Mouse (Mus musculus) liver, embryonic 16.5 days (tissue): ENCODE measurements around the gene Plekhh1. TPM values are rescaled to one million over a fixed set of nuclear protein-coding genes. Genes with fewer than 3 reads are reported as not detected.
A peak's percentile ranks its signal among the peaks of the same experiment; 100 is the strongest.

Source experiments
- ATAC-seq: fragments of 200-750 bp; cut with Nextera tagmentation; 2 replicates; pipeline ENCODE4 v1.8.0; 2017; ENCODE audit warnings: low read depth, mild to moderate bottlenecking, moderate number of reproducible peaks, moderate library complexity
- H3K27ac ChIP-seq: fragments of 300-500 bp; sonication (generic); 2 replicates; pipeline ENCODE4 v1.5.1; 2014; ENCODE audit warnings: mild to moderate bottlenecking, low read length
- H3K27me3 ChIP-seq: fragments of 300-500 bp; sonication (generic); 2 replicates; pipeline ENCODE4 v1.6.1; 2014; ENCODE audit warnings: low read depth, low read length, mixed read lengths; ENCODE audit not compliant: control insufficient read depth, insufficient read depth
- H3K36me3 ChIP-seq: fragments of 300-500 bp; sonication (generic); 2 replicates; pipeline ENCODE4 v1.6.1; 2014; ENCODE audit warnings: mild to moderate bottlenecking; ENCODE audit not compliant: control insufficient read depth, insufficient read depth
- H3K4me1 ChIP-seq: fragments of 300-500 bp; sonication (generic); 2 replicates; pipeline ENCODE4 v1.6.1; 2014; ENCODE audit warnings: low read depth, low read length, mixed read lengths; ENCODE audit not compliant: control insufficient read depth
- H3K4me2 ChIP-seq: fragments of 300-500 bp; sonication (generic); 2 replicates; pipeline ENCODE4 v1.6.1; 2014; ENCODE audit warnings: low read depth, low read length, mixed read lengths
- H3K4me3 ChIP-seq: fragments of 300-500 bp; sonication (generic); 2 replicates; pipeline ENCODE4 v1.5.1; 2014; ENCODE audit warnings: low read depth, mild to moderate bottlenecking, low read length
- H3K9ac ChIP-seq: fragments of 300-500 bp; sonication (generic); 2 replicates; pipeline ENCODE4 v1.6.1; 2014; ENCODE audit warnings: low read depth, low read length
- H3K9me3 ChIP-seq: fragments of 300-500 bp; sonication (generic); replicated peaks from 2 replicates; pipeline ENCODE4 v1.6.1; 2016; ENCODE audit warnings: low read length; ENCODE audit not compliant: control insufficient read depth
- WGBS: fragments of 180-500 bp; shearing (Covaris S2); extraction: QIAGEN DNeasy Blood & Tissue Kit; methylation state at CpG from one replicate; pipeline ENCODE4 v1.1.7; 2014; ENCODE audit not compliant: insufficient replicate concordance; 5-methylcytosine and 5-hydroxymethylcytosine counted together
- polyA plus RNA-seq: library from polyadenylated mRNA; unstranded; fragments of >200 nt; fragmentation: Nextera tagmentation; extraction: Ambion mirVana; gene quantifications from 2 replicates; pipeline ENCODE4 v1.2.1, GENCODE M21; 2015

The Plekhh1 gene
- polyA plus RNA-seq, 1 experiment from 2014 or later, result 0.33 TPM

DNA sequence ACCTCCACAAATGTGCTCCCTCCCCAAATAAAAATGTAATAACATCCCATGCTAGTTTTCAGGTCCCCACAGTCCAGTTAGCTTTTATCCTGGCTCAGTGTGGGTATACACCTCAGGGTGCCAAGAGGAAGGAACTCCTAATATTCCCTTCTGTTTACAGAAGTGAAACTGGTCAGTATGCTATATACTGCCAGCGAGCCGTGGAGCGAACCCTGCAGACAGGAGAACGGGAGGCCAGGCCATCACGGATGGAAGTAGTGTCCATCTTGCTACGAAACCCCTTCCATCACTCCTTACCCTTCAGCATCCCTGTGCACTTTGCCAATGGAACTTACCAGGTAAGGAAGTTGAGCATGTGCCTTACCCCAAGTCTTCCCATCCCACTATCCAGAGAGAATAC, 43.6 kb downstream of the Plekhh1 start:
- Histone ChIP-seq H3K4me2 (no peak overlapping the region), H3K27ac (no peak overlapping the region), H3K9ac (no peak overlapping the region), H3K36me3 (no peaks in the 10 kb centered on the region; the same call in 1 of the 2 replicates), H3K27me3 (no peaks in the 10 kb centered on the region), H3K4me3 (no peak overlapping the region), H3K9me3 (no peaks in the 10 kb centered on the region), H3K4me1 (no peaks in the 10 kb centered on the region)
- ATAC-seq, result no peak
- WGBS, result 75% methylated on average over 6 of the region's 6 CpGs

DNA sequence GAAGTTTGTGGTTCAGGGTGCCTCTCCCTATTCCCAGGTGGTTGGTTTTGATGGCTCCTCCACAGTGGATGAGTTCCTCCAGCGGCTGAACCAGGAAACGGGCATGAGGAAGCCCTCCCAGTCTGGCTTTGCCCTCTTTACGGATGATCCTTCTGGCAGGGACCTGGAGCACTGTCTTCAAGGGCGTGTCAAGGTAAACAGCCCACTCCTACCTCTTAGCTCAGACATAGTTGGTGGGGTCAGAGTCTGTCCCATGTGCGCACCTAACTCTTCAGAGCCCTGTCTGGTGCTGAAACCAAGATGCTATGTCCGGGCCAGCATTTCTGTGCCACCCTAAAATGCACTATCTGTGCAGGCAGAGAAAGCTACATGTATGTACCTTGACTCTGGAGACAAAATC, 44.4 kb downstream of the Plekhh1 start:
- 76% methylated on average over 6 of the region's 6 CpGs for WGBS
- H3K4me2 ChIP-seq, result no peak overlapping the region
- no peaks in the 10 kb centered on the region for H3K27me3 ChIP-seq
- no peak overlapping the region for H3K4me3 ChIP-seq
- H3K4me1 ChIP-seq, result no peaks in the 10 kb centered on the region
- no peak overlapping the region for H3K27ac ChIP-seq
- H3K9me3 ChIP-seq, result no peaks in the 10 kb centered on the region
- no peaks in the 10 kb centered on the region; the same call in 1 of the 2 replicates for H3K36me3 ChIP-seq
- no peak for ATAC-seq
- H3K9ac ChIP-seq, result no peak overlapping the region

DNA sequence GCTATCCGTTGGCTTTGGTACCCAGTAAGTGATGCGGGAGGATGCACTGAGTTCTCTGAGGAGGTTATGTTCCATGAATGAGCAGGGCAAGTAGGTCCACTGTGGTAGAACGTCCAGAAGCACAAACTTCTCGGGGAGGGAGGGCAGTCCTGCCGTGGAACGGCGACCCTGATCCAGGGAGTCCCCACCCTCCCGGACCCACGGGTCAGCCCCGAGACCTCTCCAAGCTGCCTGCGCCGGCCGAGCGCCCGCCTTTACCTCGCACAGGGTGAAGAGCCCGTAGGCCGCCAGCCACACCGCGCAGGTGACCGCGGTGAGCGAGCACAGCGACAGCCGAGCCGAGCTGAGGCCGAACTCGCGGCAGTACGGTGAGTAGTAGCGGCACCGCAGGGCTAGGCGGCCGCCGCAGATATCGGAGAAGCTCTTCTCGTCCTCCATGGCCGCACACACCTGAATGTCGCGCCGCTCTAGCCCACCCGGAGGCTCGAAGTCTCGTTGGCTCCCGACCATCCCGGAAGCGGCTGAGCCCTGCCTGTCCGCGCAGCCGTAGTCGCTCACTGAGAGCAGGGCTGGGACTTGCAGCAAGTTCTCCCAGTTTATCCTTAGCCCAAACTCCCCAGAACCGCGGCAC, 60.3 kb downstream of the Plekhh1 start, which contains the start of gene Pigh:
Pigh (minus strand) TSS at position 470 of the 631 bp plus-strand sequence.
- WGBS, result under 1% methylated on average over 52 of the region's 53 CpGs
- peak within 1 kb of the TSS; percentile 36; the same call in 1 of the 2 replicates for H3K27ac ChIP-seq
- peak; percentile 94 for ATAC-seq
- peak within 1 kb of the TSS; percentile 85 for H3K4me3 ChIP-seq
- no peaks in the 10 kb centered on the region for H3K27me3 ChIP-seq
- H3K4me2 ChIP-seq, result peak within 1 kb of the TSS; percentile 76
- H3K4me1 ChIP-seq, result peaks cover 4% of the 10 kb centered on the region; the same call in 1 of the 2 replicates
- no peaks in the 10 kb centered on the region for H3K9me3 ChIP-seq
- H3K36me3 ChIP-seq, result no peaks in the 10 kb centered on the region
- peak within 1 kb of the TSS; percentile 88 for H3K9ac ChIP-seq

DNA sequence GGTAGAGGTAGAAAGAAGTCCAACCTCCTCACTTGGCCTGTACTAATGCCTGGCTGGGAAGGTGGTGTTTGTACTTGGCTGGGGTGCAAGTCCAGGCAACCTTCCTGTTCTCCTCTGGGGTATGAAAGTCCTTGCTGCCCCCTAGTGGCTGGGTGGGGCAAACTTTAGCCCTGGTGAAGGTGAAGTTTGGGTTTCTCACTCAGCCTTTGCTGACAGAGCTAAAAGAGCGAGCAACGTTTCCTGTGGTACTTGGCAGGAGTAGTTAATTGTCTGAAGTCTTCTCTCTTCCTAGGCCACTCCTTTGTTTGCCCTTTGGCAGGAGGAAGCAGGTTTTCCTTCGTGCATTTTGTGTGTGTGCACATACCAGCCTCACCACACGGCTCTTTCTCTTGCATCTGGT, 63.6 kb downstream of the Plekhh1 start:
- Histone ChIP-seq H3K4me1 (peaks cover 4% of the 10 kb centered on the region; the same call in 1 of the 2 replicates), H3K27me3 (no peaks in the 10 kb centered on the region), H3K9ac (no peak overlapping the region), H3K9me3 (no peaks in the 10 kb centered on the region), H3K4me3 (no peak overlapping the region), H3K27ac (no peak overlapping the region), H3K36me3 (no peaks in the 10 kb centered on the region), H3K4me2 (no peak overlapping the region)
- WGBS, result 33% methylated on average over 4 of the region's 4 CpGs
- ATAC-seq, result no peak

DNA sequence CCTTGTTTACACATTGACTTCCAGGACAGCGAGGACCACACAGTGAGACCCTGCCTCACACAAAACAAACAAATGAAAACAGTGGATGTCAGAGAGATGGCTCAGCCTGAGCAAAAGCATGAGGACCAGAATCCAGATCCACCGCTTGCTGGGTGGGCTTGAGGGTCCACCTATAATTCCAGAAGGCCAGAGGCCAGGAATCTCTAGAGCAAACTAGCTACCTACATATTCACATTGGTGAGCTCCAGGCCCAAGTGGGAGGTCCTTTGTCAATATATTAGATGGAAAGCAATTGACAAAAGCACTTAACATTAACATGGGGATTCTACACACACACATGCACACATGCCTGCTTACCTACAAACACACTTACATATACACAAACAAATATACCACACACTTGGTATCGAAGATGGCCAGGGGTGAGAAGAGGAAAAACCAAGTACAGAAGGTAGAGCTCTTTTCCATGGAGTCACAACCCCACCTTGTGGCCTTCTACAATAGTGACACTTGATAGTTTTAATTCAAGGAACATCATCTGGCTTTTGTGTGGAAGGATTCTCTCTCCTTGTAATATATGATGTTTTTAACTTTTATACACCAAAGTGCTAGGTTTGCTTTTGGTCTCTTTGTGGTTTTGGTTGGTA, 68.3 kb downstream of the Plekhh1 start:
- Histone ChIP-seq H3K27ac (no peak overlapping the region), H3K9ac (no peak overlapping the region), H3K4me1 (no peaks in the 10 kb centered on the region), H3K4me2 (no peak overlapping the region), H3K4me3 (no peak overlapping the region), H3K27me3 (peaks cover 6% of the 10 kb centered on the region; the same call in 1 of the 2 replicates), H3K9me3 (no peaks in the 10 kb centered on the region), H3K36me3 (no peaks in the 10 kb centered on the region)
- ATAC-seq, result no peak
- WGBS, result 39% methylated on average over 3 of the region's 3 CpGs

DNA sequence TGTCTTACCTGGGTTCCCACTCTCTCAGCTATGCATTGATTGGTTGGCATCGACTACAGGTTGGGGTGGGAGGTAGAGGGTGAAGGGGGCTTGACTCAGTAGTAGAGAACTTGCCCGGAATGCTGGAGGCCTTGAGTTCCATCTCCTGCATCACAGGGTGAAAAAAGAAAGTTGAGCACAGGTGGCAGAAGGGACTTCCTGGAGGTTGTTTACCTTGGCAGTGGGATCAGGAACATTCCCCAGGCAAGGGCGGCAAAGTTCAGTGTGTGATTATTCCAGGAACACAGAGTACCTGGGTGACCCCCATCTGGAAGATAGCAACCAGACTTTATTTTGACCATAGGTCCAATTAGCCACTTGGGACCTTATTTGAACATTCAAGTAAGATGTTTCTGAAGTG, 74.8 kb downstream of the Plekhh1 start:
- H3K4me2 ChIP-seq, result no peak overlapping the region
- no peak for ATAC-seq
- H3K4me1 ChIP-seq, result no peaks in the 10 kb centered on the region
- H3K9me3 ChIP-seq, result no peaks in the 10 kb centered on the region
- H3K4me3 ChIP-seq, result no peak overlapping the region
- H3K9ac ChIP-seq, result no peak overlapping the region
- H3K27ac ChIP-seq, result no peak overlapping the region
- no peaks in the 10 kb centered on the region for H3K36me3 ChIP-seq
- 59% methylated on average over 3 of the region's 3 CpGs for WGBS
- H3K27me3 ChIP-seq, result peaks cover 6% of the 10 kb centered on the region; the same call in 1 of the 2 replicates

DNA sequence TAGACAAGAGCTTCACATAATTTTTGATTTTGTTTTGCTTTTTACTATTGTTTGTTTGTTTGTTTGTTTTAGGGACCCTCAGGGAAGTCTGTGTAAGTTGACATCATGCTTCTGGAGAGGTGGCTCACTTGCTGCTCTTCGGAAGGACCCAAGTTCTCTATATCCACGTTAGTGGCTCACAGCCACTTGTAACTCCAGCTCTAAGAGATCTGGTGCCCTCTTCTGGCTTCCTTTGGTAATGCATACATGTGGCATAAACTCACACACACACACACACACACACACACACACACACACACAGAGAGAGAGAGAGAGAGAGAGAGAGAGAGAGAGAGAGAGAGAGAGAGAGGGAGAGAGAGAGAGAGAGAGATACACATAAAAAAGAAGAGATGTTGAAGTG, 75.6 kb downstream of the Plekhh1 start:
- no peak overlapping the region for H3K4me2 ChIP-seq
- no peak for ATAC-seq
- H3K9me3 ChIP-seq, result no peaks in the 10 kb centered on the region
- no peak overlapping the region for H3K9ac ChIP-seq
- WGBS, result 63% methylated on average over 2 of the region's 2 CpGs
- no peak overlapping the region for H3K4me3 ChIP-seq
- no peaks in the 10 kb centered on the region for H3K36me3 ChIP-seq
- H3K27me3 ChIP-seq, result peaks cover 6% of the 10 kb centered on the region; the same call in 1 of the 2 replicates
- H3K4me1 ChIP-seq, result no peaks in the 10 kb centered on the region
- H3K27ac ChIP-seq, result no peak overlapping the region

DNA sequence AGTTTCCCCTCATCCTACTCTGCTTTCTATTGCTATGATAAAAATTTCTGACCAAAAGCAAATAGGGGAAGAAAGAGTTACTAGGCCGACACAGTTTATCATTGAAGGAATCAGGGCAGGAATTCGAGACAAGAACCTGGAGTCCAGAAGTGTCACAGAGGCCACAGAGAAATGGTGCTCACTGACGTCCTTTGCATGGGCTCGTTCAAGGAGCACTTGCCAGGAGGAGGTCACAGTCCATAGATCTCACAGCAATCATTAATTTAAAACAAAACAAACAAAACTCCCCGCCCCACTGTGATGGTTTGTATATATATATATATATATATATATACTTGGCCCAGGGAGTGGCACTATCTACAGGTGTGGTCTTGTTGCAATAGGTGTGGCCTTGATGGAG, 76.3 kb downstream of the Plekhh1 start:
- H3K4me3 ChIP-seq, result no peak overlapping the region
- H3K27me3 ChIP-seq, result peaks cover 5% of the 10 kb centered on the region; the same call in 1 of the 2 replicates
- no peak overlapping the region for H3K4me2 ChIP-seq
- no peaks in the 10 kb centered on the region for H3K9me3 ChIP-seq
- no peak overlapping the region for H3K9ac ChIP-seq
- no peak for ATAC-seq
- no peaks in the 10 kb centered on the region for H3K36me3 ChIP-seq
- no peaks in the 10 kb centered on the region for H3K4me1 ChIP-seq
- WGBS, result 64% methylated on average over 5 of the region's 5 CpGs
- H3K27ac ChIP-seq, result no peak overlapping the region

DNA sequence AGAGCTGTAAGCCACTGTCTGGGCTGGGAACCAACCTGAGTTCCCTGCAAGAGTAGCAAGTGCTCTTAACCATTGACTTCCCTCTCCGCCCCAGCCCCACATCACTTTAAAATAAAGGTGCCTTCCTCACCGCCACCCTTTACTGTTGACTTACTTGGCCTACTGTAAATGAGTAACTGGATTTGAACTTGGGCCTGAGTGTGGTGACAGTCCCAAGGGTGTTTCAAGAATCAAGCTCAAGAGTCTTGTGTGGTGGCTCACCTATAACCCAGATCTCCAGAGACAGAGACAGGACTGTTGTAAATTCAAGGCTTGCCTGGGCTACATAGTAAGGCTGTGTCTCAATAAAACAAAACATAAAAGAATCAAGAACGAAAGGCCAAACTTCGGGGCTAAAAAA, 90.0 kb downstream of the Plekhh1 start:
- Histone ChIP-seq H3K9me3 (no peaks in the 10 kb centered on the region), H3K27me3 (no peaks in the 10 kb centered on the region), H3K9ac (no peak overlapping the region), H3K27ac (no peak overlapping the region), H3K4me3 (no peak overlapping the region), H3K4me1 (no peaks in the 10 kb centered on the region), H3K4me2 (no peak overlapping the region), H3K36me3 (no peaks in the 10 kb centered on the region)
- no peak for ATAC-seq
- 66% methylated on average over 4 of the region's 4 CpGs for WGBS
